Mouse (Mus musculus) kidney, postnatal 0 days (tissue): ENCODE data around the gene Hspa1l. TPM values are rescaled to one million over a fixed set of nuclear protein-coding genes. Genes with fewer than 3 reads are reported as not detected.
A peak's percentile ranks its signal among the peaks of the same experiment; 100 is the strongest.
"Not testable (repeated sequence)": the region's sequence is repeated elsewhere in the genome, so short reads cannot be mapped to it uniquely, and the experiment has no call there.

ENCODE experiments used
- ATAC-seq: fragments of 200-750 bp; cut with Nextera tagmentation; replicated peaks from 2 replicates; pipeline ENCODE4 v1.8.0; 2017; ENCODE audit warnings: low read depth, moderate number of reproducible peaks, moderate TSS enrichment, moderate library complexity; ENCODE audit not compliant: low FRiP score
- DNase-seq: peaks from one replicate; pipeline ENCODE4 v3.0.0-alpha.2; 2016; ENCODE audit warnings: low spot score
- H3K27ac ChIP-seq: fragments of 300-500 bp; sonication (generic); 2 replicates; pipeline ENCODE4 v1.5.1; 2014; ENCODE audit warnings: mild to moderate bottlenecking
- H3K27me3 ChIP-seq: fragments of 300-500 bp; sonication (generic); 2 replicates; pipeline ENCODE4 v1.6.1; 2014; ENCODE audit warnings: low read length, mixed read lengths; ENCODE audit not compliant: insufficient read depth
- H3K36me3 ChIP-seq: fragments of 300-500 bp; sonication (generic); 2 replicates; pipeline ENCODE4 v1.6.1; 2014; ENCODE audit warnings: low read length, mixed read lengths; ENCODE audit not compliant: insufficient read depth
- H3K4me1 ChIP-seq: fragments of 300-500 bp; sonication (generic); replicated peaks from 2 replicates; pipeline ENCODE4 v1.6.1; 2014; ENCODE audit warnings: antibody characterized with exemption, low read length, mixed read lengths; ENCODE audit not compliant: insufficient read depth
- H3K4me2 ChIP-seq: fragments of 300-500 bp; sonication (generic); 2 replicates; pipeline ENCODE4 v1.6.1; 2014; ENCODE audit warnings: mild to moderate bottlenecking, low read length, moderate library complexity, mixed read lengths
- H3K4me3 ChIP-seq: fragments of 300-500 bp; sonication (generic); replicated peaks from 2 replicates; pipeline ENCODE4 v1.5.1; 2014; ENCODE audit warnings: low read depth, low read length
- H3K9ac ChIP-seq: fragments of 300-500 bp; sonication (generic); 2 replicates; pipeline ENCODE4 v1.6.1; 2014; ENCODE audit warnings: low read depth, low read length
- H3K9me3 ChIP-seq: fragments of 300-500 bp; sonication (generic); replicated peaks from 2 replicates; pipeline ENCODE4 v1.6.1; 2016; ENCODE audit warnings: low read length, inconsistent platforms, mixed read lengths
- CTCF ChIP-seq: IDR thresholded peaks from 2 replicates; pipeline ENCODE4 v1.5.1; 2016; ENCODE audit warnings: antibody characterized with exemption, low read depth, mild to moderate bottlenecking, moderate library complexity
- WGBS: fragments of 180-500 bp; shearing (Covaris S2); extraction: QIAGEN DNeasy Blood & Tissue Kit; methylation state at CpG from one replicate; pipeline ENCODE4 v1.1.7; 2014; 5-methylcytosine and 5-hydroxymethylcytosine counted together
- polyA plus RNA-seq: library from polyadenylated mRNA; unstranded; fragments of >200 nt; fragmentation: Nextera tagmentation; extraction: Ambion mirVana; gene quantifications from 2 replicates; pipeline ENCODE4 v1.2.1, GENCODE M21; 2015

Hspa1l gene
- polyA plus RNA-seq, 1 experiment from 2014 or later, result 0.72 TPM

DNA sequence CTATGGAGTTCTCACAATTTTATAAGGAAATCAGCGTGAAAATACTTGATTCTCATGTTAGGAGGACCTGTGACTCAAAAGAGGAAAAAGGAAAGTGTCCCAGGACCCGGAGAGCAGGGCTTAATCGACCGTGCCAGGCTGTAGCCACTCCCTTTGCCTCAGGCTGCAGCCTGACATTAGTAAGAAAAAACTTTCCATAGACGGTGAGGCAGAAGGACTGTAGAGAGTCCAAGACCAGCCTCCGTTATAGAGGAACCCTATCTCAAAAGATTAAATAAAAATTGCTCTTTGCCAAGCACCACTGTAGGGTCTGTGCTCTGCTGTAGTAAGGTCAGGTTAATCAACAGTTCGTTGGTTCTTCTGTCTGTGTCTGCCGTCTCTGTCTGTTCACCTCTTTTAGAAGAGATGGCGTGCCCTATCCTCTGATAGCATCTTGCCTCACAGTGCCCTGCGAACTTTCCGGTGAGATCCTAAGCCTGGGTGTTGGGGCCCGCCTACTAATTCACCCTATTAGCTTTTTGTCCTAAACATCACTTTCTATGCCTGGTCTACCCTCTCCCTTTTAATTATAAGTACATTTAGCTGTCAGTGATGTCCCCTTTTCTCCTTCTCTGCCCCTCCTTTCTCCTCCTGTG, 12.5 kb upstream of the Hspa1l start:
- Histone ChIP-seq H3K27ac (peak overlapping the region; percentile 96), H3K4me2 (peak overlapping the region; percentile 62), H3K9ac (peak overlapping the region; percentile 43; the same call in 1 of the 2 replicates), H3K27me3 (no peaks in the 10 kb centered on the region), H3K4me3 (peak overlapping the region; percentile 39), H3K36me3 (no peaks in the 10 kb centered on the region), H3K9me3 (no peaks in the 10 kb centered on the region), H3K4me1 (peaks cover 6% of the 10 kb centered on the region; the same call in 1 of the 2 replicates)
- no peak for TF ChIP-seq CTCF
- 5% methylated on average over 12 of the region's 12 CpGs for WGBS
- ATAC-seq (peak; percentile 23; the same call in 1 of the 2 replicates), DNase-seq (peak; percentile 84)

DNA sequence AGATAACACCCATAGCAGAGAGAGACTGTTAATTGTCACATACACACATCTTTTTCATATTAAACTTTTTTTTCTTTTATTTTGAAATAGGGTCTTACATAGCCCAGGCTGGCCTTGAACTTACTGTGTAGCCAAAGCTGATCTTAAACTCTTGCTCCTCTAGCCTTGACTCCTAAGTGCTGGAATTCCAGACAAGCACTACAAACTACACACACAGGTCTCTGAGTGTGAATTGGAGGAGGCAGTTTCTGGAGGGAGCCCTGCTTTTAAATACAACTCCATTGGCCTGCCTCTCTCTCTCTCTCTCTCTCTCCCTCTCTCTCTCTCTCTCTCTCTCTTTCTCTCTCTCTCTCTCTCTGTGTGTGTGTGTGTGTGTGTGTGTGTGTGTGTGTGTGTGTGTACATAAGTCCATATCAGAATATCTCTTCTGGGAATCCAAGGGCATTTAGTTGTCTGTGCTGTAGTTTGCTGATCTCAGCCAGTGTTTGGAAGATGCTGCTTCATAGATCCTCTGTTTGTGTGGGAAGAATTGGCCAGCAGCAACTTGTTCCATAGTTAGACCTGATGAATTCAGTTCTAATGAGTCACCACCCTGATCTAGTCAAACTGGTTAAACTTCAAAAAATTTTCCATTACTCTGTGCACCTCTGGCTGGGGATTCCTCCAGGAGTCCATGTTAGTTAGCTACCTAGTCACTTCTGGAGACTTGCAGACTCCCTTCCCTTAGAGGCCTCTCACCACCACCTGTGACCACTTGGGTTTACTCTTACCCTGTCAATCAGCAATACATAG, 11.6 kb upstream of the Hspa1l start:
- H3K9me3 ChIP-seq, result no peaks in the 10 kb centered on the region
- H3K4me3 ChIP-seq, result no peak overlapping the region
- peak overlapping the region; percentile 96 for H3K27ac ChIP-seq
- H3K4me2 ChIP-seq, result no peak overlapping the region
- no peak overlapping the region for H3K9ac ChIP-seq
- no peak for TF ChIP-seq CTCF
- H3K36me3 ChIP-seq, result no peaks in the 10 kb centered on the region
- H3K27me3 ChIP-seq, result no peaks in the 10 kb centered on the region
- ATAC-seq, result no peak
- H3K4me1 ChIP-seq, result peaks cover 6% of the 10 kb centered on the region; the same call in 1 of the 2 replicates
- no peak for DNase-seq

DNA sequence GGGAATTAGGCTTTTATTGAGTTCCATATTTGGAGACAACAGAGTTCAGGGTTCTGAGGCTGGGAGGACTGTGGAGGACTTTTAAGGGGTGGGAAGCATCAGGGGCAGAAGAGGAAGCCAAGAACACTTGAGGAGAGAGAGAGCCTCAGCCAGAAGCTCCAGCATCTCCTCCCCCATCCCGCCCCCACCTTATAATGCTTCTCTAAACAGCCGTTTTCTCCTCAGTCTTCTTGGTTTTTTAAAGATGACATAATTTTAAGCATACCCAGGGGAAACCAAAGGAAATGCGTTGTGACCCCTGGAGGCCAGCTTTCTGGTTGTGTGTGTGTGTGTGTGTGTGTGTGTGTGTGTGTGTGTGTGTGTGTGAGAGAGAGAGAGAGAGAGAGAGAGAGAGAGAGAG, 10.4 kb upstream of the Hspa1l start:
- H3K9me3 ChIP-seq, result no peaks in the 10 kb centered on the region
- no peak overlapping the region for H3K4me2 ChIP-seq
- peaks cover 6% of the 10 kb centered on the region; the same call in 1 of the 2 replicates for H3K4me1 ChIP-seq
- H3K36me3 ChIP-seq, result no peaks in the 10 kb centered on the region
- no peak overlapping the region for H3K9ac ChIP-seq
- WGBS, result 23% methylated on average over 3 of the region's 3 CpGs
- no peak for TF ChIP-seq CTCF
- peak overlapping the region; percentile 63 for H3K27ac ChIP-seq
- H3K4me3 ChIP-seq, result no peak overlapping the region
- DNase-seq, result peak; percentile 79
- ATAC-seq, result no peak
- no peaks in the 10 kb centered on the region for H3K27me3 ChIP-seq

DNA sequence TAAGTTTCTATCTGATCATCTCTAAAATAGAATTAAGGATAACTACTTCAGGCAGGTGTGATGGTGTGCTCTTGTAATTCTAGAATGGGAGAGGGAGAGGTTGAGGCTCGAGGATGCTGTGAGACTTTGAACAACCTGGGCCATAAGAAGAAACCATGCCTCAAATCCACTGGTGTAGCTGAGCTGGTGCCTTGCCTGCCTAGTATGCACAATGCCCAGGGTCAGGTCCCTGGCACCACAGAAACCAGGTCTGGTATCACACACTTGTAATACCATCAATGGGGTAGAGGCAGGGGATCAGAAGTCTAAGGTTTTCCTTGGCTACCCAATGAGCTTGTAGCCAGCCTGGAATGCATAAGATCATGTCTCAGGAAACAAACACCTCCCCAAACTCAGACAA, 9.7 kb upstream of the Hspa1l start:
- Histone ChIP-seq H3K36me3 (no peaks in the 10 kb centered on the region), H3K4me2 (no peak overlapping the region), H3K27ac (no peak overlapping the region), H3K4me1 (peaks cover 6% of the 10 kb centered on the region; the same call in 1 of the 2 replicates), H3K4me3 (no peak overlapping the region), H3K27me3 (no peaks in the 10 kb centered on the region), H3K9me3 (no peaks in the 10 kb centered on the region), H3K9ac (no peak overlapping the region)
- no peak for TF ChIP-seq CTCF
- no peak for ATAC-seq
- 46% methylated on average over 1 of the region's 1 CpGs for WGBS
- no peak for DNase-seq

DNA sequence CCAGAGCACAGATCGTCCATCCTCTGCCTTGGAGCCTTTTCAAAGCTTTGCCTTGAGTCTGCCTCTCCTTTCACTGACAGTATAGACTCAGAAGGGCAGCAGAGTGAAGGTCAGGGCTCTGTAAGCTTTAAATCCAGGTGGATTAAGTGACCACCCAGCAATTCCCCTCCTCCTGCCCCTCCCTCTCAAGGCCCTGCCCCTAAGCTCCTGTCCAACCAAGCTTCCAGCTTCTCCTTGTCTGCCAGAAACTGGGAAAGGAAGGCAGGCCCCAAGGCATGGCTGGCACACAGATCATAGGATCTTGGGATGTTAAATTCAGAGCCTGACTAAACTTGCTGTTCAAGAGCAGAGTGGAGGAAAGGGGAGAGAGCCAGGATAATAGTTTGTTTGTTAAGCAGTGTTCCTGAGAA, 7.9 kb upstream of the Hspa1l start:
- Histone ChIP-seq H3K9ac (no peak overlapping the region), H3K9me3 (no peaks in the 10 kb centered on the region), H3K27ac (peak overlapping the region; percentile 84), H3K27me3 (no peaks in the 10 kb centered on the region), H3K4me2 (no peak overlapping the region), H3K4me3 (no peak overlapping the region), H3K36me3 (no peaks in the 10 kb centered on the region), H3K4me1 (peaks cover 6% of the 10 kb centered on the region; the same call in 1 of the 2 replicates)
- DNase-seq, result no peak
- ATAC-seq, result no peak
- no peak for TF ChIP-seq CTCF
- 15% methylated on average over 1 of the region's 1 CpGs for WGBS

DNA sequence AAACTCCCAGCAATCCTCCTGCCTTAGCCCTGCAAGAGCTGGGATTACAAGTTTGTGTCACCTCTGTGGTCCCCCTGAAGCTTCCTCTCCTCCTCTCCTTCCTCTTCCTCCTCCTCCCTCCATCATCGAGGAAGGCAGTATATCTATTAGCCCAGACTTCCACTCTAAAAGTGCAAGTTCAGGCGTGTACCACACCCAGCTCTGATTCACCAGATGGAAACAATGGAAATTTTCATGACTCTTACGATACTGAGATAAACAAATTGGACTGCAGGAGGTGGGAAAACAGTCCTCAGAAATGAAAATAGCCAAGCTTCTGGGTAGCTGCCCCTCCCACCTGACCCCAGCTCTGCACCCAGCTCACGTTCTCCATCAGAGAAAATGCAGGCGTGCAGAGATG, 6.9 kb upstream of the Hspa1l start:
- H3K4me3 ChIP-seq, result no peak overlapping the region
- no peaks in the 10 kb centered on the region for H3K27me3 ChIP-seq
- H3K9ac ChIP-seq, result no peak overlapping the region
- H3K4me2 ChIP-seq, result no peak overlapping the region
- no peak for TF ChIP-seq CTCF
- 70% methylated on average over 5 of the region's 5 CpGs for WGBS
- H3K36me3 ChIP-seq, result no peaks in the 10 kb centered on the region
- DNase-seq, result no peak
- no peaks in the 10 kb centered on the region for H3K9me3 ChIP-seq
- peak overlapping the region; percentile 84; the same call in 1 of the 2 replicates for H3K27ac ChIP-seq
- no peak for ATAC-seq
- H3K4me1 ChIP-seq, result peaks cover 3% of the 10 kb centered on the region; the same call in 1 of the 2 replicates

DNA sequence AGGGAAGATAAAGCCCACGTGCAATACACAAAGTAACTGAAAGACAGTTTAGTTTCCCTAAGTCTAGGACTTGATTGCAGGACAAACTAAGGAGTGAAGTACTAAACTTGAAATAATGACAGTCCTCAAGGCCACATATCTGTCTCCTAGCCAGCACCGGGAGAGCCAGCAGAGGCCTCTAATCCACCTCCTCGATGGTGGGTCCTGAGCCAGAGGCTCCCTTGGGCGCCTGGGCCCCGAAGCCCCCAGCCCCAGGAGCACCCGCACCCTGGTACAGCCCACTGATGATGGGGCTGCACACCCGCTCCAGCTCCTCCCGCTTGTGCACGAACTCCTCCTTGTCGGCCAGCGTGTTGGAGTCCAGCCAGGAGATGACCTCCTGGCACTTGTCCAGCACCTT, 2.7 kb upstream of the Hspa1l start, which contains the start of gene Gm20481:
Gene Gm20481 (plus strand): TSS at position 91 of the 400 bp plus-strand sequence.
- DNase-seq, H3K4me3 ChIP-seq, H3K9me3 ChIP-seq, H3K9ac ChIP-seq, H3K36me3 ChIP-seq, ATAC-seq, H3K27ac ChIP-seq, H3K4me1 ChIP-seq, H3K27me3 ChIP-seq, H3K4me2 ChIP-seq: not testable (repeated sequence)
- 77% methylated on average over 6 of the region's 11 CpGs for WGBS

DNA sequence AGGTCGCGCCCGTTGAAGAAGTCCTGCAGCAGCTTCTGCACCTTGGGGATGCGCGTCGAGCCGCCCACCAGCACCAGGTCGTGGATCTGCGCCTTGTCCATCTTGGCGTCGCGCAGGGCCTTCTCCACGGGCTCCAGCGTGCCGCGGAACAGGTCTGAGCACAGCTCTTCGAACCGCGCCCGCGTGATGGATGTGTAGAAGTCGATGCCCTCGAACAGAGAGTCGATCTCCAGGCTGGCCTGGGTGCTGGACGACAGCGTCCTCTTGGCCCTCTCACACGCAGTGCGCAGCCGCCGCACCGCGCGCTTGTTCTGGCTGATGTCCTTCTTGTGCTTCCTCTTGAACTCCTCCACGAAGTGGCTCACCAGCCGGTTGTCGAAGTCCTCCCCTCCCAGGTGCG, 1.7 kb upstream of the Hspa1l start:
- not testable (repeated sequence) for H3K4me1 ChIP-seq, H3K27ac ChIP-seq, DNase-seq, H3K9me3 ChIP-seq, H3K27me3 ChIP-seq, H3K4me2 ChIP-seq, H3K4me3 ChIP-seq, H3K36me3 ChIP-seq, ATAC-seq, H3K9ac ChIP-seq
- 46% methylated on average over 15 of the region's 37 CpGs for WGBS

DNA sequence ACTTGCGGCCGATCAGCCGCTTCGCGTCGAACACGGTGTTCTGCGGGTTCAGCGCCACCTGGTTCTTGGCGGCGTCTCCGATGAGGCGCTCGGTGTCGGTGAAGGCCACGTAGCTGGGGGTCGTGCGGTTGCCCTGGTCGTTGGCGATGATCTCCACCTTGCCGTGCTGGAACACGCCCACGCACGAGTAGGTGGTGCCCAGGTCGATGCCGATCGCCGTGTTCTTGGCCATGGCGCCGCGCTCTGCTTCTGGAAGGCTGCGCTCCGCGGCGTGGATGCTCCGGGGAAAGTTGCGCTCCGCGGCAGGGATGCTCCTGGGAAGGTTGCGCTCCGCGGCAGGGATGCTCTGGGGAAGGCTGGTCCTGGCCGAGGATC, 822 bp upstream of the Hspa1l start:
- DNase-seq, H3K9me3 ChIP-seq, H3K36me3 ChIP-seq, H3K4me1 ChIP-seq, H3K27ac ChIP-seq, H3K27me3 ChIP-seq, H3K9ac ChIP-seq: not testable (repeated sequence)
- peak; percentile 26 for ATAC-seq
- Histone ChIP-seq H3K4me2 (peak overlapping the region; percentile 45), H3K4me3 (peak overlapping the region; percentile 17; the same call in 1 of the 2 replicates)
- 1% methylated on average over 15 of the region's 43 CpGs for WGBS
